Mouse (Mus musculus) kidney, postnatal 0 days (tissue): ENCODE measurements around the gene Grasp. TPM values are rescaled to one million over a fixed set of nuclear protein-coding genes. Genes with fewer than 3 reads are reported as not detected.

Experiments used
- ATAC-seq: fragments of 200-750 bp; cut with Nextera tagmentation; replicated peaks from 2 replicates; pipeline ENCODE4 v1.8.0; 2017; ENCODE audit warnings: low read depth, moderate number of reproducible peaks, moderate TSS enrichment, moderate library complexity; ENCODE audit not compliant: low FRiP score
- DNase-seq: peaks from one replicate; pipeline ENCODE4 v3.0.0-alpha.2; 2016; ENCODE audit warnings: low spot score
- H3K27ac ChIP-seq: fragments of 300-500 bp; sonication (generic); 2 replicates; pipeline ENCODE4 v1.5.1; 2014; ENCODE audit warnings: mild to moderate bottlenecking
- H3K27me3 ChIP-seq: fragments of 300-500 bp; sonication (generic); 2 replicates; pipeline ENCODE4 v1.6.1; 2014; ENCODE audit warnings: low read length, mixed read lengths; ENCODE audit not compliant: insufficient read depth
- H3K36me3 ChIP-seq: fragments of 300-500 bp; sonication (generic); 2 replicates; pipeline ENCODE4 v1.6.1; 2014; ENCODE audit warnings: low read length, mixed read lengths; ENCODE audit not compliant: insufficient read depth
- H3K4me1 ChIP-seq: fragments of 300-500 bp; sonication (generic); replicated peaks from 2 replicates; pipeline ENCODE4 v1.6.1; 2014; ENCODE audit warnings: antibody characterized with exemption, low read length, mixed read lengths; ENCODE audit not compliant: insufficient read depth
- H3K4me2 ChIP-seq: fragments of 300-500 bp; sonication (generic); 2 replicates; pipeline ENCODE4 v1.6.1; 2014; ENCODE audit warnings: mild to moderate bottlenecking, low read length, moderate library complexity, mixed read lengths
- H3K4me3 ChIP-seq: fragments of 300-500 bp; sonication (generic); replicated peaks from 2 replicates; pipeline ENCODE4 v1.5.1; 2014; ENCODE audit warnings: low read depth, low read length
- H3K9ac ChIP-seq: fragments of 300-500 bp; sonication (generic); 2 replicates; pipeline ENCODE4 v1.6.1; 2014; ENCODE audit warnings: low read depth, low read length
- H3K9me3 ChIP-seq: fragments of 300-500 bp; sonication (generic); replicated peaks from 2 replicates; pipeline ENCODE4 v1.6.1; 2016; ENCODE audit warnings: low read length, inconsistent platforms, mixed read lengths
- CTCF ChIP-seq: IDR thresholded peaks from 2 replicates; pipeline ENCODE4 v1.5.1; 2016; ENCODE audit warnings: antibody characterized with exemption, low read depth, mild to moderate bottlenecking, moderate library complexity
- WGBS: fragments of 180-500 bp; shearing (Covaris S2); extraction: QIAGEN DNeasy Blood & Tissue Kit; methylation state at CpG from one replicate; pipeline ENCODE4 v1.1.7; 2014; 5-methylcytosine and 5-hydroxymethylcytosine counted together
- polyA plus RNA-seq: library from polyadenylated mRNA; unstranded; fragments of >200 nt; fragmentation: Nextera tagmentation; extraction: Ambion mirVana; gene quantifications from 2 replicates; pipeline ENCODE4 v1.2.1, GENCODE M21; 2015

Gene Grasp
- polyA plus RNA-seq: 3.7 and 4.0 TPM in 2 replicates

- H3K4me2 ChIP-seq: peak within 1 kb of the TSS; percentile 95
- peak within 1 kb of the TSS; percentile 84 for H3K27ac ChIP-seq
- TF ChIP-seq CTCF: peak; percentile 20; the same call in 1 of the 2 replicates
- H3K4me1 ChIP-seq: peaks cover 12% of the 10 kb centered on the region; the same call in 1 of the 2 replicates
- H3K36me3 ChIP-seq: no peaks in the 10 kb centered on the region
- WGBS: under 1% methylated on average over 74 of the region's 77 CpGs
- peak within 1 kb of the TSS; percentile 78 for H3K4me3 ChIP-seq
- 0 out of 2 replicates have a peak, but pooled peaks cover 9% of the 10 kb centered on the region for H3K27me3 ChIP-seq
- DNase-seq (peak; percentile 92), ATAC-seq (peak; percentile 78)
- H3K9me3 ChIP-seq: no peaks in the 10 kb centered on the region
- peak within 1 kb of the TSS; percentile 77 for H3K9ac ChIP-seq
Observed at GRCm38 (mm10) chr15:101224006-101224906, at the start of gene Grasp. TSS of gene Grasp (plus strand) at chr15:101224188.

GRCm38 (mm10) chr15:101174294-101175130, 49.5 kb upstream of the Grasp start:
- Histone ChIP-seq H3K9ac (peak overlapping the region; percentile 97), H3K27me3 (no peaks in the 10 kb centered on the region), H3K4me1 (peaks cover 31% of the 10 kb centered on the region), H3K36me3 (no peaks in the 10 kb centered on the region), H3K27ac (peak overlapping the region; percentile 82), H3K9me3 (no peaks in the 10 kb centered on the region), H3K4me3 (peak overlapping the region; percentile 92), H3K4me2 (peak overlapping the region; percentile 96)
- DNase-seq: no peak
- 1% methylated on average over 25 of the region's 46 CpGs for WGBS
- ATAC-seq: peak; percentile 42; the same call in 1 of the 2 replicates
- no peak for TF ChIP-seq CTCF

GRCm38 (mm10) chr15:101175131-101175460, 48.9 kb upstream of the Grasp start:
- 15% methylated on average over 5 of the region's 5 CpGs for WGBS
- TF ChIP-seq CTCF: no peak
- H3K4me1 ChIP-seq: peaks cover 36% of the 10 kb centered on the region

GRCm38 (mm10) chr15:101175613-101176283, 48.2 kb upstream of the Grasp start:
- DNase-seq (no peak), ATAC-seq (no peak)
- Histone ChIP-seq H3K4me1 (peaks cover 42% of the 10 kb centered on the region), H3K9me3 (no peaks in the 10 kb centered on the region), H3K4me3 (peak overlapping the region; percentile 92), H3K9ac (peak overlapping the region; percentile 97; the same call in 1 of the 2 replicates), H3K4me2 (peak overlapping the region; percentile 96), H3K36me3 (no peaks in the 10 kb centered on the region), H3K27me3 (no peaks in the 10 kb centered on the region), H3K27ac (0 out of 2 replicates have a peak overlapping the region, but pooled peaks have one; percentile 48)
- TF ChIP-seq CTCF: no peak
- 22% methylated on average over 17 of the region's 17 CpGs for WGBS

More at GRCm38 (mm10) chr15:101175131-101175460, 48.9 kb upstream of the Grasp start:
- no peak for ATAC-seq
- H3K4me2 ChIP-seq: peak overlapping the region; percentile 96
- H3K4me3 ChIP-seq: peak overlapping the region; percentile 92
- H3K36me3 ChIP-seq: no peaks in the 10 kb centered on the region
- no peaks in the 10 kb centered on the region for H3K27me3 ChIP-seq
- DNase-seq: no peak
- H3K9me3 ChIP-seq: no peaks in the 10 kb centered on the region
- H3K27ac ChIP-seq: peak overlapping the region; percentile 82; the same call in 1 of the 2 replicates
- peak overlapping the region; percentile 97 for H3K9ac ChIP-seq

- peak overlapping the region; percentile 96; the same call in 1 of the 2 replicates for H3K4me2 ChIP-seq
- H3K4me1 ChIP-seq: peaks cover 48% of the 10 kb centered on the region
- no peak for ATAC-seq
- peak overlapping the region; percentile 48; the same call in 1 of the 2 replicates for H3K27ac ChIP-seq
- TF ChIP-seq CTCF: no peak
- H3K36me3 ChIP-seq: no peaks in the 10 kb centered on the region
- WGBS: 54% methylated on average over 3 of the region's 3 CpGs
- H3K4me3 ChIP-seq: no peak overlapping the region
- peak overlapping the region; percentile 97; the same call in 1 of the 2 replicates for H3K9ac ChIP-seq
- DNase-seq: no peak
- H3K9me3 ChIP-seq: no peaks in the 10 kb centered on the region
- H3K27me3 ChIP-seq: no peaks in the 10 kb centered on the region
Observed at GRCm38 (mm10) chr15:101176284-101176680, 47.7 kb upstream of the Grasp start.
